16 mouse cellular contexts compared by ENCODE assay signal in genomic region chr9:67034677-67035076, GRCm38 (mm10). TPM values are rescaled to one million over a fixed set of nuclear protein-coding genes. Genes with fewer than 3 reads are reported as not detected.
A peak's percentile ranks its signal among the peaks of the same experiment; 100 is the strongest.
DNase-seq lines count a peak whose midpoint lies in the region; ATAC-seq and TF ChIP-seq lines count a peak whose summit lies in the region.
"Had no signal": no experiment of that assay in that cellular context is flagged by ENCODE, and none has a peak within 500 bp of the region (broad histone marks: within the 10 kb centered on the region; RNA-seq: fewer than 3 reads in every experiment).

No protein-coding gene starts in this region.

- H3K36me3 ChIP-seq in hindbrain, postnatal 0 days (ENCODE audit: insufficient read depth, low read length) = peaks cover 61% of the 10 kb centered on the region
- peaks cover 67% of the 10 kb centered on the region for H3K36me3 ChIP-seq in hindbrain, embryonic 13.5 days
- H3K36me3 ChIP-seq in lung, embryonic 14.5 days (ENCODE audit: insufficient read depth) = peaks cover 92% of the 10 kb centered on the region
- H3K36me3 ChIP-seq in MEL (ENCODE audit: control insufficient read depth in 1 of 2, insufficient read depth in 2 of 2, low read length in 2 of 2) = peaks cover 11 to 21% of the 10 kb centered on the region in 2 experiments
- peaks cover 28% of the 10 kb centered on the region for H3K36me3 ChIP-seq in splenic B cell, adult 2 months (ENCODE audit: control insufficient read depth, insufficient read depth, low read length, poor library complexity, severe bottlenecking)

- 0 out of 2 replicates have a peak, but pooled peaks cover 8% of the 10 kb centered on the region for H3K4me1 ChIP-seq in hindbrain, postnatal 0 days (ENCODE audit: insufficient read depth, low read length)
- H3K4me1 ChIP-seq in hindbrain, embryonic 13.5 days (replicated peaks) = peaks cover 9% of the 10 kb centered on the region
- H3K4me1 ChIP-seq in lung, embryonic 14.5 days (ENCODE audit: insufficient read depth) = 0 out of 2 replicates have a peak, but pooled peaks cover 4% of the 10 kb centered on the region
- peaks cover 19 to 22% of the 10 kb centered on the region in 2 experiments for H3K4me1 ChIP-seq in MEL (ENCODE audit: control insufficient read depth in 1 of 2, insufficient read depth in 2 of 2, low read length in 2 of 2)

- no peaks in the 10 kb centered on the region for H3K27me3 ChIP-seq in hindbrain, postnatal 0 days (ENCODE audit: insufficient read depth, low read length)
- no peaks in the 10 kb centered on the region for H3K27me3 ChIP-seq in hindbrain, embryonic 13.5 days
- no peaks in the 10 kb centered on the region for H3K27me3 ChIP-seq in lung, embryonic 14.5 days (ENCODE audit: insufficient read depth, low read length)
- H3K27me3 ChIP-seq in MEL (ENCODE audit: control insufficient read depth in 1 of 2, insufficient read depth in 2 of 2, low read length in 2 of 2) = no peaks in the 10 kb centered on the region
- H3K27me3 ChIP-seq in splenic B cell, adult 2 months (ENCODE audit: control insufficient read depth, insufficient read depth, low read length, poor library complexity, severe bottlenecking) = no peaks in the 10 kb centered on the region
- H3K27me3 ChIP-seq: CH12.LX; limb, embryonic 15.5 days; midbrain, embryonic 12.5 days had no signal

- H3K4me2 ChIP-seq in hindbrain, postnatal 0 days (ENCODE audit: low read depth, low read length) = no peak overlapping the region
- H3K4me2 ChIP-seq in hindbrain, embryonic 13.5 days = no peak overlapping the region
- H3K4me2 ChIP-seq in lung, embryonic 14.5 days = no peak overlapping the region
- H3K4me2 ChIP-seq: limb, embryonic 15.5 days; midbrain, embryonic 12.5 days had no signal

- 92% methylated on average over 4 of the region's 4 CpGs for WGBS in hindbrain, postnatal 0 days
- 93% methylated on average over 4 of the region's 4 CpGs for WGBS in hindbrain, embryonic 13.5 days
- 92% methylated on average over 4 of the region's 4 CpGs for WGBS in lung, embryonic 14.5 days

- no peak for TF ChIP-seq EP300 in MEL (IDR thresholded peaks at IDR 0.05; ENCODE audit: low read depth in 1 of 2, low read length in 2 of 2)

- H3K4me3 ChIP-seq in hindbrain, postnatal 0 days (ENCODE audit: low read length) = no peak overlapping the region
- no peak overlapping the region for H3K4me3 ChIP-seq in hindbrain, embryonic 13.5 days
- H3K4me3 ChIP-seq in lung, embryonic 14.5 days (ENCODE audit: low read depth, low read length) = no peak overlapping the region
- no peak overlapping the region for H3K4me3 ChIP-seq in MEL (ENCODE audit: control insufficient read depth in 1 of 2, insufficient read depth in 1 of 2, low read depth in 2 of 2, low read length in 2 of 2)
- H3K4me3 ChIP-seq: limb, embryonic 15.5 days; midbrain, embryonic 12.5 days had no signal

- ATAC-seq in hindbrain, postnatal 0 days = no peak
- no peak for ATAC-seq in hindbrain, embryonic 13.5 days (ENCODE audit: low FRiP score)
- ATAC-seq in lung, embryonic 14.5 days (ENCODE audit: insufficient read depth) = no peak
- ATAC-seq: forebrain, embryonic 14.5 days; hindbrain, embryonic 16.5 days had no signal

- H3K79me2 ChIP-seq in MEL (ENCODE audit: control insufficient read depth, insufficient read depth, low read length, poor library complexity) = peaks cover 12% of the 10 kb centered on the region

- no peak overlapping the region for H3K27ac ChIP-seq in hindbrain, postnatal 0 days
- H3K27ac ChIP-seq in hindbrain, embryonic 13.5 days = no peak overlapping the region
- no peak overlapping the region for H3K27ac ChIP-seq in lung, embryonic 14.5 days (ENCODE audit: low read depth)
- no peak overlapping the region for H3K27ac ChIP-seq in MEL (ENCODE audit: control insufficient read depth, low read depth, low read length)
- H3K27ac ChIP-seq: limb, embryonic 15.5 days; macrophage; midbrain, embryonic 12.5 days had no signal

- TF ChIP-seq POLR2A in MEL (IDR thresholded peaks at IDR 0.05; ENCODE audit: control insufficient read depth in 1 of 2, insufficient read depth in 1 of 2, low read depth in 1 of 2, low read length in 2 of 2, poor library complexity in 1 of 2) = no peak

- no peak overlapping the region for H3K9ac ChIP-seq in hindbrain, postnatal 0 days (replicated peaks; ENCODE audit: low read length)
- no peak overlapping the region for H3K9ac ChIP-seq in hindbrain, embryonic 13.5 days
- H3K9ac ChIP-seq in lung, embryonic 14.5 days = no peak overlapping the region
- no peak overlapping the region for H3K9ac ChIP-seq in MEL (ENCODE audit: control insufficient read depth, low read depth, low read length, poor library complexity, severe bottlenecking)
- H3K9ac ChIP-seq: limb, embryonic 15.5 days; midbrain, embryonic 12.5 days had no signal

- DNase-seq in hindbrain, postnatal 0 days (ENCODE audit: low spot score) = no peak
- DNase-seq in lung, embryonic 14.5 days = no peak
- DNase-seq in lung, postnatal 25 days (ENCODE audit: low spot score) = no peak
- DNase-seq in MEL (ENCODE audit: low read depth, low spot score) = peak; percentile 27
- peak; percentile 39 for DNase-seq in splenic B cell, adult 2 months (ENCODE audit: low read depth, low spot score)
- no peak for DNase-seq in left cerebral cortex, adult 9 months (ENCODE audit: low spot score in 2 of 2)
- DNase-seq: adrenal gland, adult 8-10 months; cerebellum, adult 2 months; heart, postnatal 14 days had no signal

- no peaks in the 10 kb centered on the region for H3K9me3 ChIP-seq in hindbrain, postnatal 0 days (ENCODE audit: low read length)
- H3K9me3 ChIP-seq in hindbrain, embryonic 13.5 days = peaks cover 6% of the 10 kb centered on the region; the same call in 1 of the 2 replicates
- peaks cover 7% of the 10 kb centered on the region; the same call in 1 of the 2 replicates for H3K9me3 ChIP-seq in lung, embryonic 14.5 days (ENCODE audit: low read depth, low read length)
- H3K9me3 ChIP-seq in MEL (replicated peaks; ENCODE audit: insufficient read depth, low read length) = no peaks in the 10 kb centered on the region

- TF ChIP-seq CTCF in hindbrain, postnatal 0 days (IDR thresholded peaks at IDR 0.05; ENCODE audit: low read depth) = peak; percentile 41
- peak; percentile 49 for TF ChIP-seq CTCF in lung, embryonic 14.5 days (IDR thresholded peaks at IDR 0.05; ENCODE audit: low read depth)
- TF ChIP-seq CTCF in MEL (IDR thresholded peaks at IDR 0.05 in 2 of 3, conservative IDR thresholded peaks at IDR 0.05 in 1 of 3; ENCODE audit: control insufficient read depth in 1 of 3, insufficient read depth in 1 of 3, low read depth in 2 of 3, low read length in 3 of 3, poor library complexity in 1 of 3, severe bottlenecking in 1 of 3) = peak; percentile 23 to 40 (median 37); a peak in 5 of 6 replicates

- no peak for TF ChIP-seq RAD21 in MEL (IDR thresholded peaks at IDR 0.05; ENCODE audit: low read depth, low read length)

TF ChIP-seq in MEL, 35 proteins besides CTCF, POLR2A, EP300 and RAD21:
- TF ChIP-seq MXI1 (IDR thresholded peaks at IDR 0.05; ENCODE audit: low read depth, low read length) (no peak), ZNF384 (IDR thresholded peaks at IDR 0.05; ENCODE audit: low read depth, low read length) (0 out of 2 replicates have a peak, but pooled peaks have one; percentile 15)

RNA-seq across cellular contexts. Expression of gene Tpm1, which starts 14.5 kb away (rescaled TPM):
- total RNA-seq in hindbrain, postnatal 0 days (2014; rRNA removed) = 98.8 and 120 TPM in 2 replicates
- polyA plus RNA-seq in hindbrain, postnatal 0 days (2015; fragmentation: Nextera tagmentation; extraction: Ambion mirVana) = 177 and 180 TPM in 2 replicates
- polyA plus RNA-seq in hindbrain, embryonic 13.5 days (2015; fragmentation: Nextera tagmentation; extraction: Ambion mirVana) = 165 and 182 TPM in 2 replicates
- polyA plus RNA-seq in lung, embryonic 14.5 days (2014; fragmentation: Nextera tagmentation; extraction: Ambion mirVana) = 635 and 725 TPM in 2 replicates
- total RNA-seq in MEL (2012; rRNA removed) = 38.2 and 56.5 TPM in 2 replicates
- polyA plus RNA-seq in MEL (2012; ENCODE audit: insufficient read depth in 1 of 2, insufficient read length in 2 of 2, low read depth in 1 of 2, low replicate concordance in 2 of 2, missing spikeins in 1 of 2) = 100 to 1,000 TPM in 1 of 2 experiments, not detected in 1; 113 TPM

RNA-seq across cellular contexts. Expression of gene Lactb, which starts 59.4 kb away (rescaled TPM):
- 13.1 and 18.4 TPM in 2 replicates for total RNA-seq in hindbrain, postnatal 0 days (2014; rRNA removed)
- 12.8 and 15.2 TPM in 2 replicates for polyA plus RNA-seq in hindbrain, postnatal 0 days (2015; fragmentation: Nextera tagmentation; extraction: Ambion mirVana)
- 12.2 and 12.8 TPM in 2 replicates for polyA plus RNA-seq in hindbrain, embryonic 13.5 days (2015; fragmentation: Nextera tagmentation; extraction: Ambion mirVana)
- 8.7 and 9.8 TPM in 2 replicates for polyA plus RNA-seq in lung, embryonic 14.5 days (2014; fragmentation: Nextera tagmentation; extraction: Ambion mirVana)
- 27.0 and 28.9 TPM in 2 replicates for total RNA-seq in MEL (2012; rRNA removed)
- polyA plus RNA-seq in MEL (2012; ENCODE audit: insufficient read depth in 1 of 2, insufficient read length in 2 of 2, low read depth in 1 of 2, low replicate concordance in 2 of 2, missing spikeins in 1 of 2) = 100 to 1,000 TPM in 1 of 2 experiments, 10 to 100 TPM in 1; 36.9 to 108 TPM

Comparison
In these comparisons a context has a peak if more than half of its experiments do, and no peak if none do; other contexts are left out.
1. DNase-seq: peak in MEL (single experiment) and splenic B cell, adult 2 months (single experiment); none in hindbrain, postnatal 0 days (single experiment), lung, embryonic 14.5 days (single experiment), lung, postnatal 25 days (single experiment) and left cerebral cortex, adult 9 months (0 of 2).
2. Peak in every context shown above with its lines, with median percentiles within 50 percentile points of each other: CTCF ChIP-seq.